Mouse (Mus musculus) CD4-positive, CD25-positive, alpha-beta regulatory T cell, adult 2 months (primary cell): ENCODE results near the gene 4930433I11Rik.
"Not testable (repeated sequence)": the region's sequence is repeated elsewhere in the genome, so short reads cannot be mapped to it uniquely, and the experiment has no call there.

Experiments
- DNase-seq: peaks from one replicate; pipeline ENCODE4 v3.0.0-alpha.2; 2012; ENCODE audit warnings: low read depth, low spot score

Gene 4930433I11Rik

DNA sequence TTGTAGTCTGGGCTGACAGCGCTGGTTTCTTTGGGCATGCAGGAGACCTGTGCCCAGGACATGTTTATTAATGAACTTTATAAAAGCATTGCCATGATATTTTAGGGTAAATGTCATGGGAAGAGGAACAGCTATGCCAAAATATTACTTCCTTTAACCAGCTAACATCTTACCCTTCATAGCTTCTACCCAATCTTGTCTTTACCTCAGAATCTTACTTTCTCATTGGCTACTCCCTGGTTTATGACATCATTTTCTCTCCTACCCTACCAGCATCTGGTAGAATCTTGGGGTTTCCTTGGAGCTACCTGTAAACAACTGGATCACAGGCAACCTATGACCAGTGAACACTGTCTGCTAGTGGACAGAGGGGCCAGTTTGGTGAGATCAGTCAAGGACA is at the start of gene 4930433I11Rik:
TSS of gene 4930433I11Rik (plus strand) at position 301 of the 400 bp plus-strand sequence.
- DNase-seq = no peak

DNA sequence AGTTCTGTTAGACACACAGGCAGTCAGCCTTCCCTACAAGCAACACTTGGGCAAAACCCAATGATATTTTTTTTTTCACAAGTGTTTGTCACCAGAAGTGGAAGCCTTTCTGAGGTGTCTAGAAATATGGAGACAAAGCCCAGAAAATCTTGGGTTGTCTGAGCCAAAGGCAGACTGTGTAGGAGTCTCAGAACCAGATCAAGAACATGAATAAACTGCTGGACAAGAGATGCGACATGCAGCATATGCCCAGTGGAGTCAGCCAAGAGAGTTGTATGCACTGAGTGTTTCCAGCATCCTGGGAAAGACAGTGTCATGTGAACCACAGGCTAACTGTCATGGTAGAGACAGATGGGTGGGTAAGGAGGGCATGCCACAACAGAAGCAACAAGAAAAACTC is 48.0 kb upstream of the 4930433I11Rik start:
- no peak for DNase-seq

DNA sequence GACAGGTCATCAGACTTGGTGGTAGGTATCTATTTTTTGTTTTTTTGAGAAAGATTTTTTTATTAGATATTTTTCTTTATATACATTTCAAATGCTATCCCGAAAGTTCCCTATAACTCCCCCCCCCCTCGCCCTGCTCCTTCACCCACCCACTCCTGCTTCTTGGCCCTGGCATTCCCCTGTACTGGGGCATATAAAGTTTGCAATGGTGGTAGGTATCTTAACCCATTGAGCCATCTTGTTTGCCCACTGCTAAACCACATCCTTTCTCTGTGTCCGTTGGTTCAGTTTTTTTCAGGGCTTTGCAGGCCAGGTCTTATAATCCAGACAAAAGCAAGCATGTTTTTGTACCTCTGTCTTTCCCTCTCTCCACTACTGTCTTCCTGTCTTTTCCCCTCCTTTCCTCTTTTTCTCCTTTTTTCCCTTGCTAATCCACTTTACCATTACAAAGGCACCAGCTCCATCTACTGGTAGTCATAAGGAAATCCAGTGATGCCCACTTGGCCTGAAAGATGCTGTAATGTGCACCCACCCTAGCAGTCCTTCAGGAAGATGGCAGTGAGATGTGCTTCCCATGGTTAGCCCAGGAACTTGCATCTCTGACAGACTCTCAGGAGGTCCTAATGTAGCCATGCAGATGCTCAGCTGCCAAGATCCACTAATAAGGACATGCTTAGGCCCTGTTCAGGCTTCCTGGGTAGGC is 45.0 kb upstream of the 4930433I11Rik start:
- DNase-seq = no peak

DNA sequence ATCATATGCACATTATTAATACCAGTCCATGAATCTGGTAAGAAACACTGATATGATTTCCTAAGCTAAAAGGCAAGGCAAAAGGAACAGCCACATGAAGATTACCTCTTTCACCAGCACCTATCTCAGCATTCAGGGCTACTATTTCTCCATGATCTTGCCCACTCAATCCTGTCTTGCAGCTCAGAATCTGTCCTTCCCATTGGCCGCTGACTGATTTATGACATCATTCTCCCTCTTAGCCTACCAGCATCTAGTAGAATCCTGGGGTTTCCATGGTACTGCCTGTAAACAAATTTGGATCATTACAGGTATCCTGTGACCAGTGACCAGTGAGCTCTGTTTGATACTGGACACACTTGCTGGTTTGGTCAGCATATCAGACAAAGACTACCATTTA is 45.1 kb downstream of the 4930433I11Rik start, which contains the start of gene Gm4884:
TSS of gene Gm4884 (plus strand) at position 301 of the 400 bp plus-strand sequence.
- not testable (repeated sequence) for DNase-seq

DNA sequence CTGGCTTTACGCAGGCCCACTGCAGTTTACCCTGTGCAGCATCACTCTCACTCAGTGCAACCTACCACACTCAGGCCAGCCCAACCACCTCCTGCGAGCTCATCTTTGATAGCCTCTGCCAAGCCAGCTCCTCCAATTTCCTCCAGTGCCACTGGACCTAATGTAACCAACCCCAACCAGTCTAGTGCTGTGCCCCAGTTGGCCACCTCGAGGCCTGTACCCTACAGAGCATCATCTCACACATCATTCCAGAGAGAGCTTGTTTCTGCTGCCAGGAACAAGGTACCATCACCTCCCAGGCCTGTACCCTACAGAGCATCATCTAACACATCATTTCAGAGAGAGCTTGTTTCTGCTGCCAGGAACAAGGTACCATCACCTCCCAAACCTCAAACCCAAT is 56.7 kb downstream of the 4930433I11Rik start:
- not testable (repeated sequence) for DNase-seq
